Mouse (Mus musculus) kidney, adult 2 months (tissue): Measurements from ENCODE around the gene Ets1.

Source experiments
- CTCF ChIP-seq: fragments of 200-500 bp; conservative IDR thresholded peaks from 2 replicates; pipeline ENCODE4 v1.5.1; 2011; ENCODE audit warnings: low read depth, mild to moderate bottlenecking, control low read depth, low read length, moderate library complexity, mixed read lengths; ENCODE audit not compliant: insufficient read depth, insufficient read length
- POLR2A ChIP-seq: fragments of 200-500 bp; IDR thresholded peaks from one replicate; pipeline ENCODE4 v1.6.1; 2011; ENCODE audit warnings: low read depth, low read length, control low read depth

- TF ChIP-seq CTCF (no peak), POLR2A (no peak)
Observed at GRCm38 (mm10) chr9:32744288-32744687, 108.3 kb downstream of the Ets1 start.
